Comparison of ENCODE assay signal across 1 mouse cellular context in the genomic region with DNA sequence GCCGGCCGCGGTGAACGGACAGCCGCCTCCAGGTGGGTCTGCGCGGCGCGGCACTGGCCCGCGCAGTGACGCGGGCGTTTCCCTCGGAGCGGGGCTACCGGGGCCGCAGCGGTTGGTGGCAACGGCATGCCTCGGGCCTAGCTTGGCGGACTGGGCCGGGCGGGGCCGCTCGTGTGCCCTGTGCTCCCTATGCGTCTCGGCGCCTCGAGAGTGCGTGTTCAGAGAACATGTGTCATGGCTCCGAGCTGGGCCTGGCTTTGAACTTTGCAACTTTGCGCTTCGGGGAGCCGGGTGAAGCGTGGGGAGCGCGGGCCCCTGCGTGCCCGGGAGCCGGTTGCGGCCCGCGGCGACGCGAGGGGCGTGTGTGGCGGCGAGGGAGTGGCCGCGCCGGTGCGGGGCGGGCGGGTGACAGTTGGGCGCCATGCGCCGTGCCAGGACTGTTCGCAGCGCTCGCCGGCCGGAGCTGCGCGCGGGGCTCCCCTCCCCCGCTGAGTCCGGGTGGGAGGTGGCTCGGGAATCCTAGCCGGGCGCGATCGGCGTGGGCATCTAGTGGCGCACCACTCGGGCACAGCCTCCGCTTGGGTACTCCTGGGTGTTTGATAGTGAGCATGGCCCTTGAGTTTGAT.
TF ChIP-seq lines count a peak whose summit lies in the region.

No protein-coding gene starts in this region.

TF ChIP-seq in CH12.LX, 34 proteins besides CTCF, POLR2A, EP300 and RAD21 (continued from another document):
- TF ChIP-seq ZMIZ1 (IDR thresholded peaks at IDR 0.05; ENCODE audit: low read depth, low read length): peak; percentile 34
- peak; percentile 9; the same call in 1 of the 2 replicates for TF ChIP-seq TCF12 (IDR thresholded peaks at IDR 0.05; ENCODE audit: low read depth, low read length)
- TF ChIP-seq JUND (conservative IDR thresholded peaks at IDR 0.05; ENCODE audit: low read depth, low read length): no peak
- peak; percentile 97 for TF ChIP-seq MXI1 (IDR thresholded peaks at IDR 0.05; ENCODE audit: low read depth, low read length)
- TF ChIP-seq CHD2 (IDR thresholded peaks at IDR 0.05; ENCODE audit: low read length): no peak; the same call in 1 of the 2 replicates
